Mouse (Mus musculus): ENCODE data around the gene Hoxc9.

DNA sequence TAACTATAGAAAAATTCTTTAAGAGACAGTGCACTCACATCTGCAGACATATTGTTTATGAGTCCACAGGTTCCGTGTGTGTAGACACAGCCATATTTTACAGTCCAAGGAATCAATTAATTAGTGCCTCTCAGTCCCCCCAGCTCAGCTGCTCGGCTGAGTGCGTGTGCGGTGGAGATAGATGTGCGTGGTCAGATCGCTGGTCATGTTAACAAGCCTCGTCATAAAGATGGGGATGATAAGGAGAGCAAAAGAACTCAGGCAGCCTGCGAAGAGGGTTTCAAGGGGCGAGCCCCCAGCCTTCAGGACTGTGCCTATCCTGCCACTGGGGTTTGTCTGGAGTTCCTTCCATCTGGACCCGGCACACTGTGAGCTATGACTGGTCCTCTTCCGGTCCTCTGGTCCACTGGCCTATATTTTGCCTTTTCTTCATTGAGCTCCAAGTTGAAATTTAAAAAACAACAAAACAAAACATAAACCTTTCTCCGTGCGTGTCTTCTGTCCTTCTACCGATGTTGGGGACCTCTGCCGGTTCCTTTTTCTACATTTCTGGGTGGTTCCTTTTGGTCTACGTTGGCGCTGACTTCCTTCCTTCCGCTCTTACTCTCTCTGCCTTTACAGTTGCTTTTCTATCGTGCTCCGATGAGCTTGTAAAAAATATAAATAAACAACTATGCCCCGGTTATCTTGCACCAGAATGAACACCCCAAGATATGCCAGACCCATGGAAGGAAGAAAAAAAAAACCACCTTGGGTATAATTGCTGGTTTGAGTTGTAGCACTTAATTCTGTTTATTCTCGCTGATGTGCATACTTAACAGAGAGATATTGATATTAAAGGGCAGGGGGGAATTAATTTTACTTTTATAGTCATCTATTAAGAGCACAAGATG lies 30.8 kb upstream of the Hoxc9 start:
- TF ChIP-seq CTCF (IDR thresholded peaks at IDR 0.05; ENCODE audit: control insufficient read depth, insufficient read depth, insufficient replicate concordance, low read depth, low read length) (no peak), POLR2A (IDR thresholded peaks at IDR 0.05; ENCODE audit: control insufficient read depth, low read depth, low read length) (no peak)

Data from testis, adult 2 months (tissue).